Mouse (Mus musculus) kidney, embryonic 14.5 days (tissue): ENCODE data around the gene Ntrk3. TPM values are rescaled to one million over a fixed set of nuclear protein-coding genes. Genes with fewer than 3 reads are reported as not detected.

Experiments used
- ATAC-seq: fragments of 200-750 bp; cut with Nextera tagmentation; 2 replicates; pipeline ENCODE4 v1.8.0; 2017; ENCODE audit warnings: moderate number of reproducible peaks, mild to moderate bottlenecking, moderate TSS enrichment, moderate library complexity; ENCODE audit not compliant: low FRiP score, low TSS enrichment
- H3K27ac ChIP-seq: fragments of 300-500 bp; sonication (generic); 2 replicates; pipeline ENCODE4 v1.5.1; 2014; ENCODE audit warnings: low read depth, mild to moderate bottlenecking, low read length, moderate library complexity, mixed read lengths
- H3K27me3 ChIP-seq: fragments of 300-500 bp; sonication (generic); 2 replicates; pipeline ENCODE4 v1.6.1; 2014; ENCODE audit warnings: mild to moderate bottlenecking, low read length; ENCODE audit not compliant: control insufficient read depth, insufficient read depth
- H3K36me3 ChIP-seq: fragments of 300-500 bp; sonication (generic); 2 replicates; pipeline ENCODE4 v1.6.1; 2014; ENCODE audit warnings: low read length, mixed read lengths; ENCODE audit not compliant: control insufficient read depth, insufficient read depth
- H3K4me1 ChIP-seq: fragments of 300-500 bp; sonication (generic); 2 replicates; pipeline ENCODE4 v1.6.1; 2014; ENCODE audit warnings: low read length, mixed read lengths; ENCODE audit not compliant: control insufficient read depth, insufficient read depth
- H3K4me2 ChIP-seq: fragments of 300-500 bp; sonication (generic); replicated peaks from 2 replicates; pipeline ENCODE4 v1.6.1; 2014; ENCODE audit warnings: low read depth, mild to moderate bottlenecking, low read length
- H3K4me3 ChIP-seq: fragments of 300-500 bp; sonication (generic); 2 replicates; pipeline ENCODE4 v1.5.1; 2014; ENCODE audit warnings: mild to moderate bottlenecking, low read length
- H3K9ac ChIP-seq: fragments of 300-500 bp; sonication (generic); 2 replicates; pipeline ENCODE4 v1.6.1; 2014; ENCODE audit warnings: low read depth, mild to moderate bottlenecking, low read length, moderate library complexity
- H3K9me3 ChIP-seq: fragments of 300-500 bp; sonication (generic); 2 replicates; pipeline ENCODE4 v1.6.1; 2016; ENCODE audit warnings: low read length; ENCODE audit not compliant: control insufficient read depth
- WGBS: fragments of 180-500 bp; shearing (Covaris S2); extraction: QIAGEN DNeasy Blood & Tissue Kit; methylation state at CpG from one replicate; pipeline ENCODE4 v1.1.7; 2014; 5-methylcytosine and 5-hydroxymethylcytosine counted together
- polyA plus RNA-seq: library from polyadenylated mRNA; unstranded; fragments of >200 nt; fragmentation: Nextera tagmentation; extraction: Ambion mirVana; gene quantifications from 2 replicates; pipeline ENCODE4 v1.2.1, GENCODE M21; 2014

Gene Ntrk3
- polyA plus RNA-seq, 1 experiment from 2014 or later: 5.1 TPM

DNA sequence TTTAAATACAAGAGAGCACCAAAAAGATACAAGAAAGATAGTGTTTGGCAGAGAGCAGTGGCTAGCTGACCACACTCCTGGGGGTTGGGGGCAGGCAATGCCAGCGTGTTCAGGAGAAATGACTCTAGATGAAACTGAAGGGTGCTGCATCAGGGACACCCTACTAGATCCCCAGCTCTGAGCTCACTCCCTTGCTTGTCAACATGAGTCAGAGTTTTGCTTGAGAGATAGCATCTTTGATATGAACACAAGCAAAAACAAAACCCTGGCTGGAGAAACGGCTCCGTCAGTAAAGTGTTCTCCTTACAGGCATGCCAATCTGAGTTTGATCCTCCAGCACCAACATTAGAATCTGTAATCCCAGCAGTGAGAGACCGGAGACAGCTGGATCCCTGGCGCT is 189.1 kb downstream of the Ntrk3 start:
- Histone ChIP-seq H3K27me3 (no peaks in the 10 kb centered on the region), H3K36me3 (no peaks in the 10 kb centered on the region), H3K4me1 (no peaks in the 10 kb centered on the region), H3K4me3 (no peak overlapping the region), H3K27ac (no peak overlapping the region), H3K4me2 (no peak overlapping the region), H3K9me3 (no peaks in the 10 kb centered on the region), H3K9ac (no peak overlapping the region)
- 84% methylated on average over 5 of the region's 5 CpGs for whole genome bisulfite sequencing
- no peak for ATAC-seq

DNA sequence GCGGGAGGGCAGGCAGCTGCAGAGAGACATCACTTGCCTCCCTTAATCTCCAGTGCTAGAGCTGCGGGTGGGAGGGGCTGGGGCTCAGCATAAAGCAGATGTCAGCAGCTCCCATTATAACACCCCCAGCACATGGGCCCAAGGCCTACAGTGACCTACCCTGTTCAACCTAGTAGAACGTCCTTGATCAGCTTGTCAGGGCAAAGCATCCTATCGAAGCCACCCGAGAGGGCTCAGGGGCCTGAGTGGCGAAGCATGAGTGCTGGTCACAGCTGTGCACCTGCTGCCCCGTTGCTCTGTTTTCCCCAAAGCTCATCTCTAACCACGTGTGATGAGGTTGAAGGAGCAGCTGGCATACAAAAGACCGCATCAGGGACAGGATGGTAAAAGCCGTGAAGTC is 191.3 kb downstream of the Ntrk3 start:
- H3K9me3 ChIP-seq: no peaks in the 10 kb centered on the region
- no peak overlapping the region for H3K4me2 ChIP-seq
- no peak for ATAC-seq
- no peak overlapping the region for H3K27ac ChIP-seq
- no peaks in the 10 kb centered on the region for H3K36me3 ChIP-seq
- WGBS: 82% methylated on average over 10 of the region's 10 CpGs
- no peak overlapping the region for H3K9ac ChIP-seq
- H3K4me3 ChIP-seq: no peak overlapping the region
- no peaks in the 10 kb centered on the region for H3K27me3 ChIP-seq
- no peaks in the 10 kb centered on the region for H3K4me1 ChIP-seq

DNA sequence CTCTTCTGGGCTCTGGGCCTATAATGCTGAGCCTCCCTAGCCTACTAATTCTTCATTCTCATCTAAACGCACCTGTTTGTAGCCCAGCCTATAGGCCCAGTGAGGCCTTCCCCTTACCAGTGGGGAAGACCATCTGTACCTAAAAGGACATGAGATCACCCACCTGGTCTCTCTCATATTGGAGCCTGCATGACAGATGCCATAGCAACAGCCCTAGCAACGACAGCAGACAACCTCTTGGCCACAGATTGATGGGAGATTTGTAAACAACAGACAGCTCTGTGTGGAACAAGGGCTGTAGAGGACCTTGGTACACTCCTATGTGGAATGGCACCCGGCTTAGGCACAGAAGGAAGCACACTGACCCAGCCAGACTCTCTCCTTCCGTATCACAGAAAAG is 195.3 kb downstream of the Ntrk3 start:
- no peak for ATAC-seq
- WGBS: 81% methylated on average over 4 of the region's 4 CpGs
- Histone ChIP-seq H3K4me3 (no peak overlapping the region), H3K4me2 (no peak overlapping the region), H3K4me1 (no peaks in the 10 kb centered on the region), H3K27ac (no peak overlapping the region), H3K9me3 (no peaks in the 10 kb centered on the region), H3K36me3 (no peaks in the 10 kb centered on the region), H3K27me3 (no peaks in the 10 kb centered on the region), H3K9ac (no peak overlapping the region)

DNA sequence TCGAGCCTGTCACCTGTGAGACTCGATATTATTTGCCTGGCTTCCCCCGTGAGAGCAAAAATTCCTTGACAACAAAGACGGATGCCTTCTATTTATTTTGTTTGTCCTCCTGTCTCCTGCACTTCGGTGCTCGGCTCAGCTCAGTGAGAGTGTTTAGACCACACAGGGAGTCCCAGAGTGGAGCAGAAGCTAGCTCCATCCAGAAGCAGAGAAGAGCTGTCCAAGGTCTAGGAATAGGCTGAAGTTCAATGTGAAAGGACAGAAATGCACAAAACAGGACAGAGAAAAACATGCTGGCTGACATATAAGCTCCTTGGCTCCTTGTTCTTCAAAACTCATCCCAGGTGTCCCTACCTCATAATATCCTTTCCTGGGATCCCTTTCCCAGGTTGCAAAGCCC is 207.5 kb downstream of the Ntrk3 start:
- 35% methylated on average over 6 of the region's 6 CpGs for WGBS

DNA sequence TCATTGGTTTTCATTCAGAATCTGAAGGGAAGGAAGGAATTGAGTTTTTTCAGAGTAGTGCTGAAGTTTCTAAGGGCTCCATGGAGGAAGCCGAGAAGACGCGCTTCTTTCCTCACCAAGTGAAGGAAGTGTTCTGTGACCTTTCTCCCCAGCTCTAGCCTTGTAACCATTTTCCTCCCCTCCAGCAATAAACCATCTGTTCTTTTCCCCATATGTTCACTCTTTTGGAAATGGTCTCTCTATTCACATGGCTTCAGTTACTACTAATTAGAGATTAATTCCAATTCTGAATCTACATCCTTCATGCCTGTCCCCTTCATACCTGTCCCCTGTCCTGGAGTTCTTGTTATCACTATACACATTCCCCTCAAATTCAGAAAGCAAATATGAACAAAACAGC is 209.8 kb downstream of the Ntrk3 start:
- H3K4me1 ChIP-seq: no peaks in the 10 kb centered on the region
- no peaks in the 10 kb centered on the region for H3K9me3 ChIP-seq
- no peaks in the 10 kb centered on the region for H3K36me3 ChIP-seq
- H3K4me3 ChIP-seq: no peak overlapping the region
- no peak overlapping the region for H3K4me2 ChIP-seq
- H3K9ac ChIP-seq: no peak overlapping the region
- no peaks in the 10 kb centered on the region for H3K27me3 ChIP-seq
- ATAC-seq: no peak
- no peak overlapping the region for H3K27ac ChIP-seq
- 62% methylated on average over 3 of the region's 3 CpGs for WGBS

More for the DNA sequence above, 207.5 kb downstream of the Ntrk3 start:
- Histone ChIP-seq H3K9ac (no peak overlapping the region), H3K9me3 (no peaks in the 10 kb centered on the region), H3K4me2 (no peak overlapping the region), H3K27ac (no peak overlapping the region), H3K36me3 (no peaks in the 10 kb centered on the region), H3K4me3 (no peak overlapping the region), H3K4me1 (no peaks in the 10 kb centered on the region), H3K27me3 (no peaks in the 10 kb centered on the region)
- no peak for ATAC-seq

DNA sequence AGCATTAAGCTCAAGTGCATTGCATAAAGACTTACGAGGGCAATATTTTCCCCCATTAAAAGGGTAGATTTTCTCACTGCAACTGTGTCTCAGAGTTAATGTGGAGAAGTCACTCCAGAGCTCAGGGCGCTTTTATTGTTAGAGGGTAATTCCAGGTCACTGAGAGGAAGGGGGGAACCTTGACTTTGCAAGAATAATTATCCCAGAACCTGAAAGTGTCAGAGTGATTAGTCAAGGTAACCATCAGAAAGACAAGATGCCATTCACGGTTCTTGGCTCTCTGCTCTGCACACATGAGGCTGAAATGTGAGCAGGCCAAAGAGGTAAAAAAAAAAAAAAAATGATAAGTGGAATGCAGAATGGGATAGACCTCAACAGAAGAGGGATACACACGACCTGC is 210.2 kb downstream of the Ntrk3 start:
- 35% methylated on average over 4 of the region's 4 CpGs for WGBS
- no peak for ATAC-seq
- H3K4me1 ChIP-seq: no peaks in the 10 kb centered on the region
- no peak overlapping the region for H3K27ac ChIP-seq
- no peak overlapping the region for H3K9ac ChIP-seq
- H3K36me3 ChIP-seq: no peaks in the 10 kb centered on the region
- no peaks in the 10 kb centered on the region for H3K9me3 ChIP-seq
- no peak overlapping the region for H3K4me3 ChIP-seq
- no peaks in the 10 kb centered on the region for H3K27me3 ChIP-seq
- H3K4me2 ChIP-seq: no peak overlapping the region

DNA sequence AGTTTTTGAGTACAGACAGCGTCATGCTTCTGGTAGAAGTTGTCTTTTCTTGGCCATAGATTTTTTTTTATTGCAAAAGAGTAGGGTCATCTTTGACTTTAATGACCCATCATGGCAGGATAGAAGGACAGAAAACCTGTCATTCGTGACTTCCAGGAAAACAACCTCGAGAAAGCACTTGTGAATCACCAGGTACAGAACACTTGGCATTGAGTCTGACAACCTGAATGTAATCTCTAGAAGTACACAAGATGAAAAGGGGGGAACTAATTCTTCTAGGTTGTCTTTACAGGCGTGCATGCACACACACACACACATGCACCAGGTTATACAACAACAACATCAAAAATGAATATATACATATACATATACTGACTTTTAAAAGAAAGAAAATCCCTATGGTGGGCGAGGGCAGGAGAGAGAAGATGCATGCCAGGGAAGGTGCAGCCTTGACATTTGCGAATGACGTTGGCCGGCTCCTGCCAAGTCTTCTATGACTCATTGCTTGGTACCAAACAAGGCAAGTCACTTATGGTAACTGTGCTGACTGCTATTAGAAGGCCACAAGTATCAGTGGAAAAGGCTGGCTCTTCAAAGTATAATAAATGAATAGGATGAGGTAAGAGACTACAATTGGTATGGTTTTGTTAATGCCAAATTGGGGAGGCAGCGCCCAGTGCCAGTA is 217.4 kb downstream of the Ntrk3 start:
- WGBS: 92% methylated on average over 9 of the region's 9 CpGs
- H3K36me3 ChIP-seq: no peaks in the 10 kb centered on the region
- H3K4me2 ChIP-seq: no peak overlapping the region
- no peak overlapping the region for H3K27ac ChIP-seq
- no peak overlapping the region for H3K4me3 ChIP-seq
- H3K27me3 ChIP-seq: no peaks in the 10 kb centered on the region
- H3K4me1 ChIP-seq: no peaks in the 10 kb centered on the region
- no peak for ATAC-seq
- H3K9ac ChIP-seq: no peak overlapping the region
- H3K9me3 ChIP-seq: no peaks in the 10 kb centered on the region

DNA sequence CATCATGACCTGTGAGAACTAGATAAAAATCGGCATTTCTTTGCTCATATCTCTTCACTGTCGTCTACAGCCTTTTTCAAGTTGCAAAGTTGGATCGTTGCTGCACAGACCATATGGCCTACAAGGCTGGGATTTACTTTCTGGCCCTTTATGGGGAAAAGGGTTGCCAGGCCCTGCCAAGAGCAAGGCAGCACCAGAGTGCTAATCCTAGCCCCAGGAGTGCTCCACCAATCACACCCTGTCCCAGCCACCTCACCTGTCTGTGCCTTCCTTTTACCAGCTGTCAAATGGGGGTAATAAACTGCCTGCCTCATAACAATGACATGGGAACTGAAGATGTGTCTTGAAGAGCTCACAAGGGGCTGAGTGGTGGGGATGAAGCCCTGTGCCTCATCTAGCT is 218.1 kb downstream of the Ntrk3 start:
- no peaks in the 10 kb centered on the region for H3K9me3 ChIP-seq
- H3K4me2 ChIP-seq: no peak overlapping the region
- no peak overlapping the region for H3K27ac ChIP-seq
- no peak overlapping the region for H3K4me3 ChIP-seq
- 71% methylated on average over 3 of the region's 3 CpGs for WGBS
- no peaks in the 10 kb centered on the region for H3K36me3 ChIP-seq
- no peaks in the 10 kb centered on the region for H3K4me1 ChIP-seq
- H3K9ac ChIP-seq: no peak overlapping the region
- ATAC-seq: no peak
- H3K27me3 ChIP-seq: no peaks in the 10 kb centered on the region

DNA sequence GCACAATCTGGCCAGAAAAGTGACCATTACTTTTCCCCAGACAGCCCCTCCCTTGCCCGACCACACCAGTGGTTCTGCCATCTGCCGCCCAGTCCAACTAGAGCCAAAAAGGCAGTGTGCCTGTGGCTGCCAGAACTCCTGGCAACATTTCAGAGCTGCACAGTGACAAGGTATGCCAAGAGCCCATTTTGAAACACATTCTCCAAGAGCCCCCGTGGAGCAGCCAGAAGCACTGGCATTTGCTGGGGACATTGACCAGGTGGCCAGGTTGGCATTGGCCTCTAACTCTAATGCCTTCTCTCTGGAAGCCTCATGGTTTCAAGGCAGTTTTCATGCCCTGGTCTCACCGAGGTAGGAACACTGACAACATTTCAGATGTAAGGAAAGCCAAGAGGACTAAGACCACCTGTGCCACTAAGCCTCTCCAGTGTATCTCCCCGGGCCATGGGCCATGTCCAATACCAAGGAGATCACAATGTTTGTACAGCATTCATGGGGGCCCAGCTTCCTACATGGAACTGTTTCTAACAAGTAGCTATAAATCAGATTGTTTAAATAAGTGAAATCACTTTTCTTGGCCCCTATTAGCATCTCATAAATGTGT is 218.9 kb downstream of the Ntrk3 start:
- Histone ChIP-seq H3K9me3 (no peaks in the 10 kb centered on the region), H3K4me3 (no peak overlapping the region), H3K9ac (no peak overlapping the region), H3K36me3 (no peaks in the 10 kb centered on the region), H3K27me3 (no peaks in the 10 kb centered on the region), H3K27ac (no peak overlapping the region), H3K4me1 (no peaks in the 10 kb centered on the region), H3K4me2 (no peak overlapping the region)
- no peak for ATAC-seq
- WGBS: 82% methylated on average over 5 of the region's 5 CpGs
